Mouse (Mus musculus) cerebellum, adult 2 months (tissue): ENCODE results near the gene Gmds.

Source experiments
- CTCF ChIP-seq: fragments of 200-500 bp; IDR thresholded peaks from 2 replicates; pipeline ENCODE4 v1.5.1; 2011; ENCODE audit warnings: low read depth, mild to moderate bottlenecking, control low read depth, low read length, moderate library complexity, borderline replicate concordance; ENCODE audit not compliant: insufficient read depth
- POLR2A ChIP-seq: fragments of 200-500 bp; IDR thresholded peaks from 2 replicates; pipeline ENCODE4 v1.6.1; 2011; ENCODE audit warnings: low read length, control low read depth, borderline replicate concordance; ENCODE audit not compliant: insufficient read depth

DNA sequence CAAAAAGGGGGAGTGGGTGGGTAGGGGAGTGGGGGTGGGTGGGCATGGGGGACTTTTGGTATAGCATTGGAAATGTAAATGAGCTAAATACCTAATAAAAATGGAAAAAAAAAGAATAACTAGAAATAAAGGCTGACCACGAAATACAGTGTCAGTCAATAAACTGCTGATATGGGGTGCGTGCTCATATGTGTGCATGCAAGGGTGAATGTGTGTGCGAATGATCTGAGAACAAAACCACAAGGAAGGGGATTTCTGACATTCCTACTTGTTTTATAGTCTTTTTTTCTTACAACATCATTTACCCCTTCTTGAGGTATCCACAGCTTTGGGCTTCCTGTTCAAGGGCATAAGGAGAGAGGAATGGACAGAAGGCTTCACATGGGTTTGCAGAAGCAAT, 224.7 kb downstream of the Gmds start:
- TF ChIP-seq CTCF = no peak
- TF ChIP-seq POLR2A = no peak
